Mouse (Mus musculus): Measurements from ENCODE around the gene Stim2. TPM values are rescaled to one million over a fixed set of nuclear protein-coding genes. Genes with fewer than 3 reads are reported as not detected.

The Stim2 gene
- polyA plus RNA-seq, 1 experiment, result 7.0 TPM

DNA sequence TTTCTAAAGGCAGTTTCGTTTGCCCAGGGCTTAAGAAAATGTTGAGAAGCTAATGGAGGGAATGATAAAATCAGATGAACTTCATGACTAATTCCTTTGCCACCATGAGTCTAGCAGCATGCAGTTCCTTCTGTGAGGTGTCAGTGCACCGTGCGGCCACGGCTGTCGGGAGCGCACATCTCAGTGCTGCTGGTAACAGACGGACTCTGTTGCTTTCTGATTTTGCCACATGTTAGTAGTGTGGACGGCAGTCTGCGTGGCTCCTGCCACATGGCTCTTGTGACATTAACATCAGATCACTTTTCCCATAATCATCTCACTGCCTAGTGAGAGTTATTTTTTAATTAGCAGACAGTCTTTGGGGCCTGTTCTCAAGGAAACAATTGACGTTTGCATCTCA lies 118.2 kb downstream of the Stim2 start:
- DNase-seq (ENCODE audit: low spot score), result no peak

DNA sequence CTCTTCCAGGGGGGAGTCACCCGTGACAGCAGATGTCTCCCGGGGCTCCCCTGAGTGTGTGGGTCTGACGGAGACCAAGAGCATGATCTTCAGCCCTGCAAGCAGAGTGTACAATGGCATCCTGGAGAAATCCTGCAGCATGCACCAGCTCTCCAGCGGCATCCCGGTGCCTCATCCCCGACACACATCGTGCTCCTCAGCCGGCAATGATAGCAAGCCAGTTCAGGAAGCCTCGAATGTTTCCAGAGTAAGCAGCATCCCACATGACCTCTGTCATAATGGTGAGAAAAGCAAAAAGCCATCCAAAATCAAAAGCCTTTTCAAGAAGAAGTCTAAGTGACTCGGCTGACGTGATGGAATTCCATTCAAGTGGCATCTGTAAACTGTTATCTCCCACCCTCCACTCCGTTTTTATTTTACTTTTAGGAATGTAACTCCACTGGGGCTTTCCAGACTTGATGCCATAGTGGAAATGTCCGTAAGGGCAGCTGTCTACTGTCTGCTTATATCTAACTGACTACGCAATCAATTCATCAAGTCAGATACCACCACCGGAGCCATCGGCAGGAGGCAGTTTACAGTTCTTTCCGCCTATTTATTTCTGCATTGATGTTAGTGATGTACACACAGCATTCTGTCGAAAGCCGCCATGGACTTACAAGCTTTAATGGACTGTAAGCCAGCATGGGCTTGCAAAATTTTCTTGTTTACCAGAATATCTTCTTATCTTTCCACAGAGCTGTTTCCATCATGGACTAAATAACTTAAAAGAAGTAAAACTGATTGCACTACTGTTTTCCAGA lies 120.3 kb downstream of the Stim2 start:
- DNase-seq (ENCODE audit: low spot score), result no peak

DNA sequence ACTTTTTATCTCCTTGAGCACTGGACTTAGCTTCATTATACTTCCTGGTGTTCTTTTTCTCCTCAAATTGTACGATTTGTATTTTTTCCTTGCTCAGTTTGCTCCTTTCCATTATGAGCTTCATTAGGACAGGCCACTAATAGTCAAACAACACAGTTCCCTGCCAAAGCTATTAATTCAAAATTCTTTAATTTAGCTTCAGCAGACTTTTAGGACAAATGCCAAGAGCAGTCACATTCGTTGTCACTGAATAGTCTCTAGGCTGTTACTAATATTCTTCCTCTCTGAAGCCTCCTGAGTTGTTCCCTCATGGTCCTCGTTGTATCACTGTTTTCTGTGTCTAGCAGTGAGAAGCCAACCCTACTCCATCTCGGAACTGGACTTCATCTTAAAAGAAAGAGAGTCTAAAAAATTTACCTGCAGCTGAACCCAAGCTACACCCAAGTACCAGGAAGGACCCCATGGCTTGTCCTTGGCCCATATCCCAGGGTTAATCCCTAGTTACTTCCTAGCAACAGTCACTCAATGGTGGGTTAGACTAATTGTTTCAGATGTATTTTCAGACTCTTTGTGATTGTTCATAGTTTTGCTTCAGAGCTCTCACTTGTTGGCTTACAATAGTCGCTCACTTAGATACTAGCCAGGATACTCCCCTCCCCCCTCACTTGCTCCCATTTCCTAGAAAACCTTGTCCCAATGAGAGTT lies 149.9 kb downstream of the Stim2 start:
- DNase-seq (ENCODE audit: low spot score), result no peak

GRCm38 (mm10) chr5:54154503-54155226 lies 156.4 kb downstream of the Stim2 start:
- no peak for DNase-seq (ENCODE audit: low spot score)

DNA sequence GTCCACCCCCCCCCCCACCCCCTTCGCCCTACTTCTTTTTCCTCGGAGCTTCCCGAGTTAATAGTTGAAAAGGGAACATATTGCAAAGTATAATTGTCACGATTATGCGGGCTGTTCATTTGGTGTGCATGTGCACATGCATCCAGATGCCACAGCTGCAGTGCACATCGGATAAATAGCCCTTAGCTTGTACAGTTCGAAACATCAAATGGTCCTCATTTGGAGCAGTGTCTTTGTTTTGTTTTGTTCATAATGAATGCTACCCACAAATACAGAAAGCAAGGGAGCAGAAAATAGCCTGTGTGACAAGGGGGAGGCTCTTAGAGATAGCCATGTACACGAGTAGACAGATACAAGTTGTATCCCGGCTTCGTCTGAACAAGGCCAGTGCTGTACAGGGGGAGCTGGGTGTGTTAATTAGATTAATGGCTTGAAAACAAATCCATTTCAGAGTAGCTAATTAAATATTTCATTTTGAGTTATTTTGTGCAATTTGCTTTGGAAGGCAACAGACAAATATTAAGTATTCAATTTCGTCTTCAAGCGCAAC lies 157.0 kb downstream of the Stim2 start:
- DNase-seq (ENCODE audit: low spot score), result no peak

- DNase-seq (ENCODE audit: low spot score), result no peak
Observed at GRCm38 (mm10) chr5:54155916-54156315, 157.6 kb downstream of the Stim2 start.

DNA sequence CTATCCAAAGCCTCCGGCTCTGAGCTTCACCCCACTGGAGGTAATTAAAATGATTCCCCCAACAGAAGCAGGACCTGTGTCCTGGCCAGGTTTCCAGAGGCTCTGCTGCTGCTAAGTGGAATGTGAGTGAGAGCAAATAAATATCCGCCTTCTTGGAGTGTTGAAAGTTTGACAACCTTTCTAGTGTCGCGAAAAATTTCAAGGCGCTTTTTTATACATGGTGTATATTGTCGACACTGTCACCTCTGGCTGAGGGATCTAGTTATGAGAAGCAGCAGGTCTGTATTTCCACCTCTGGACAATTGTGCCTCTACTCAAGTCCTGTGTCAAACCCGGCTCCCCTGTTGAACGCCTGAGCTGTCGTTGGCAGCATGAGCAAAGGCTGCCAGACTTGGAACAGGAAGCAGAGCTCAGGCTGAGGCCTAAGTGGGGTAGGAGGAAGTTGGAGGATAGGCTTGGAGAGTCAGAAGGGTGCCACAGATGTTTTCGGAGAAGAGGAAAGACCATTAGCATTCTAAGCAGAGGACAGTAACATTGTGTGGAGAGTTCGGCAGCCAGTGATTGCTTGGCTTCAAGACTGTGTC lies 158.7 kb downstream of the Stim2 start:
- DNase-seq (ENCODE audit: low spot score), result no peak

GRCm38 (mm10) chr5:54158230-54158629 lies 159.9 kb downstream of the Stim2 start:
- DNase-seq (ENCODE audit: low spot score), result no peak

GRCm38 (mm10) chr5:54159156-54159793 lies 161.0 kb downstream of the Stim2 start:
- DNase-seq (ENCODE audit: low spot score), result no peak

DNA sequence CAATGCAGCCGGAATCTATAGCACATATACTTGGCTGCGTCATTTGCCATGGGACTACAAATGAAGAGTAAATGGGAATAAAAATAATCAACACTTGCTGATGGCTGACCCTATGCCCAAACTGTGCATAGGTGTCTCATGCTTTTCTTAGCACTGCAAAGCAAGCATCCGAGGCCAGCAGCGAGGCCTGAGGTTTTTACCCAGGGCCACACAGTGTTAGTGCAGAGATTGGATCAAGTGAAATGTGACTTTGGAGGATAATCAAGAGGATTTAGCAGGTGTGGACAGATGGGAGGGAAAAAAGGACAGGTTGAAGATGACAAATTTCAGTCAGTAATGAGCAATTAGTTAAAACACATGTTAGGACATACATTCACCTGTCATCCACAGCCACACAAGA lies 162.3 kb downstream of the Stim2 start:
- DNase-seq (ENCODE audit: low spot score), result no peak

GRCm38 (mm10) chr5:54163890-54164289 lies 165.6 kb downstream of the Stim2 start:
- no peak for DNase-seq (ENCODE audit: low spot score)

Other genes with a start within 250 kb of the Stim2 start
- 28.2 and 29.4 TPM in 2 replicates for gene Tbc1d19, start 188.9 kb upstream of the Stim2 start, polyA plus RNA-seq (2012; rRNA removed)

All from urinary bladder, adult 2 months (tissue).